Mouse (Mus musculus) left cerebral cortex, postnatal 14 days (tissue): Measurements from ENCODE around the gene Ffar4. TPM values are rescaled to one million over a fixed set of nuclear protein-coding genes. Genes with fewer than 3 reads are reported as not detected.

Experiments used
- DNase-seq, 2 experiments: peaks; one replicate each; pipeline ENCODE4 v3.0.0; 2021 to 2022; ENCODE audit warnings: low spot score in 2 of 2, mixed read lengths in 1 of 2
- intact Hi-C: fragments of 180-260 bp; cut with DNase I; formaldehyde crosslinking; loops from one replicate; pipeline ENCODE4 v1.15.1; 2025
- long read RNA-seq, 2 experiments: library from polyadenylated mRNA; stranded (forward); transcript quantifications; one replicate each; pipeline ENCODE4 v2.0.0; 2021
- total RNA-seq, 2 experiments: library from RNA; stranded (reverse); gene quantifications; 2 replicates each; pipeline ENCODE4 v1.2.3; 2021

Gene Ffar4
- not detected for total RNA-seq
- long read RNA-seq, experiment 1: 0 reads
- long read RNA-seq, experiment 2: 0 reads

DNA sequence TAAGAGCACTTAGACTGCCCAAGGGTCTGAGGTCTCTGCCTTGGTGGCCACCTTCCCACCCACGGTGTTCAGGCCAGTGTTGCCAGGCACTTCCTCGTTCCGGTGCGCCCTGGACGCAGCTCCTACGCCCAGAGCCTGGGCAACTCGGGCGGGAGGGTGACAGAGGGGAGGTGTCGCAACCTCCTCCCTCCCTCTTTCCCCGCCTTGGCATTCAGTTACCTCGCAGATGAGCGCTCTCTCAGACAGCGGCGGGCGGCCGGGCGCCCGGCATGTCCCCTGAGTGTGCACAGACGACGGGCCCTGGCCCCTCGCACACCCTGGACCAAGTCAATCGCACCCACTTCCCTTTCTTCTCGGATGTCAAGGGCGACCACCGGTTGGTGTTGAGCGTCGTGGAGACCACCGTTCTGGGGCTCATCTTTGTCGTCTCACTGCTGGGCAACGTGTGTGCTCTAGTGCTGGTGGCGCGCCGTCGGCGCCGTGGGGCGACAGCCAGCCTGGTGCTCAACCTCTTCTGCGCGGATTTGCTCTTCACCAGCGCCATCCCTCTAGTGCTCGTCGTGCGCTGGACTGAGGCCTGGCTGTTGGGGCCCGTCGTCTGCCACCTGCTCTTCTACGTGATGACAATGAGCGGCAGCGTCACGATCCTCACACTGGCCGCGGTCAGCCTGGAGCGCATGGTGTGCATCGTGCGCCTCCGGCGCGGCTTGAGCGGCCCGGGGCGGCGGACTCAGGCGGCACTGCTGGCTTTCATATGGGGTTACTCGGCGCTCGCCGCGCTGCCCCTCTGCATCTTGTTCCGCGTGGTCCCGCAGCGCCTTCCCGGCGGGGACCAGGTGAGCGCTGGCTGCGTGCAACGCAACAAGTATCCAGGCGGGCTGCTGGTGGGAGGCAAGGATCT, at the start of gene Ffar4:
Ffar4 (plus strand) TSS at position 214 of the 901 bp plus-strand sequence.
- no peak for DNase-seq

DNA sequence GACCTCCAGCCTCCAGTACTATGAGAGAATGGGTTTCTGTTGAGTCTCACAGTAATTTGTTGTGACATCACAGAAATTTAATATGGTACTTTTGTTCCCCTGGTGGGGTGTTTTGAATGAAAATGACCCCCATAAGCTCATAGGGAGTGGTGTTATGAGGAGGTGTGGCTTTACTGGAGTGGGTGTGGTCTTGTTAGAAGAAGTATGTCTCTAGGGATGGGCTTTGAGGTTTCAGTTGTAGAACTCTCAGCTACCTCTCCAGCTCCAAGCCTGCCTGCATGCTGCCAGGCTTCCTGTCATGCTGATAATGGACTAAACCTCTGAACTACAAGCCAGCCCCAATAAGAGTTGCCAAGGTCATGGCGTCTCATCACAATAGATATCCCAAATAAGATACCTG, 47.2 kb upstream of the Ffar4 start:
- intact Hi-C loops: loop anchor here (10.0 kb wide), 1 partner anchor 145 kb away; no protein-coding TSS in a partner anchor
- no peak for DNase-seq

More for the DNA sequence above, at the start of gene Ffar4:
- intact Hi-C loops: loop anchor here (10.0 kb wide), 1 partner anchor 258 kb away; no protein-coding TSS in a partner anchor

DNA sequence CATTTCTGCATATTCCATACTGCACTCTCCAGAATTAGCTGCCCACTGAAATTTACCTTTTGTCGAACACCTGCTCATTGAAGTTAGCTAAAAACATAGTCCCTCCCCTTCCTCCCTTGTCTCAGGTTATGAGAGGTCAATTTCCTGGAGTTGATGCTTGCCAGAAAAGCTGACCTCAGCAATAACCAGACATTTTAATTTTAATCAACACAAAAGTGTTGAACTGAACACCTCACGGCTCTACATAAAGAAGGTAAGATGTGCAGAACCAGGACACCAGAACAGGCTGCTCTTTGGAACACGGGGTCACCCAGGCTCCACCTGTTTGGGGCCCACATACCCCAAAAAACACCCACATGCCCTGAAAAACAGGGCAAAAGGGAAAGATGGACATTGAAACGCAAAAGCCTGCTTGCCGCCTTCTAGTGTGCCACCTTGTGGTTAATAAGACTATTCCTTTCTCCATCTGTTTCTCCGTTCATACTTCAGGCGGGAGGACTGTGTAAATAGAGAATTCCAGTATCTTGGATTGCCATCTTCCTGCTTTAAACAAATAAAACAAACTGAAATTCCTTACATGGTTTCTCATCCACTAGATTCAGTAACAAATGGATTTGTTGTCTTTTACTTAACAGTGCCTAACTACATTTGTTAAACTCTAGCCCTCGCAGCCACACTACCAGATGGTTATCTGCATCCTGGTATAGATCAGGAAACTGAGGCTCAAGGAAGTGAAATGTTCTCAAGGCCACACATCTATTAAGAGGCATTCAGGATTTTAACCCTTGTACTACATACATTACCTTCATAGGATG, 43.4 kb upstream of the Ffar4 start:
- intact Hi-C loops: loop anchor here (1.0 to 10.0 kb wide), 2 partner anchors 98 to 141 kb away; no protein-coding TSS in a partner anchor
- DNase-seq: peak in 1 of 2 experiments; percentile 30

DNA sequence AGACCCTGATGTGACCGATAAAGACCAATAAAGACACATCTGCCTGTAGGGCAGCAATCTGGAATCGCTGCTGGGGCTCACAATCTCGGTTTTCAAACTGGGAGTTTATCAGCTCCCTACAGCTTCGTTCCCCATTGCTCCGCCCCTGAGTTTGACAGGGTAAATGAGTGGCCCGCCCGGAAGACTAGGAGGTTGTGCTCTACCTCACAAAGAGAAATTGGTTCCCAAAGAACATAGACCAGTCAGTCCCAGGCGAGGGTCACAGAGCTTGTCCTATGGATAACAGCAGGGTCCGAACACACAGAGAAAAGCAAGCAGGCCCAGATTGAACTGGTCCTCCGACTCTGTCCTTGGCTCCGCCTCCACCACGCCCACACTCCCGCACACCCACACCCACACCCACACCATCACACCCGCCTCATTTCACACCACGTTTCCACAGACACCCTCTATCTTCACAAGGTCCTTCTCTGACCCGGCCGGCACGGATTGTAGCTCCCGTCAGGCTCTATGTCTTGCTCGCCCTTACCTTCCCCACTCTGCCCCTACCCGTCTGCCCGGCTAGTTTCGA, 42.6 kb upstream of the Ffar4 start:
- intact Hi-C loops: loop anchor here (10.0 kb wide), 1 partner anchor 141 kb away; no protein-coding TSS in a partner anchor
- DNase-seq: peak; percentile 58 to 59

DNA sequence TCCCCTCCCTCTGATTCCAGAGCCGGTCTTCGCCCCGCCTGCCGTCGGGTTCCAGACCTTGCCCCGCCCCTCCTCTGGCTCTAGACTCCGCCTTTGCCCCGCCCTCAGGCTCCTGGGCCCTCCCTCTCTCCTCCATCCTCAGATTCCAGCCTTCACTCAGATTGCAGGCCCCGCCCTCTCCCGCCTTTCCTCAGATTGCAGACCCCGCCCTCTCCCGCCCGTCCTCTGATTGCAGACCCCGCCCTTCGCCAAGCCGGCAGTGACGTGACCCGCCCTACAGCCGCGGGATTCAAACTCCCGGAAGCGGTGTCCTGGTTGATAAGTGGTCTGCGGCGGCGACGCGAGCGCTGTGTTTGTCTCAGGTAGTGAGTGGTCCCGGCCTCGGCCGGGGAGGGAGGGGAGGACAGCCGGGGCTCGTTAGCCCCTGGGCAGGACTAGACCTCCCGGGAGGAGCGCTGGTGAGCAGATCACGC, 42.1 kb upstream of the Ffar4 start, which contains the start of gene Cep55:
Cep55 (plus strand) TSS at position 292 of the 473 bp plus-strand sequence.
- intact Hi-C loops: loop anchor here (10.0 kb wide), 1 partner anchor 140 kb away; no protein-coding TSS in a partner anchor
- peak; percentile 94 for DNase-seq

DNA sequence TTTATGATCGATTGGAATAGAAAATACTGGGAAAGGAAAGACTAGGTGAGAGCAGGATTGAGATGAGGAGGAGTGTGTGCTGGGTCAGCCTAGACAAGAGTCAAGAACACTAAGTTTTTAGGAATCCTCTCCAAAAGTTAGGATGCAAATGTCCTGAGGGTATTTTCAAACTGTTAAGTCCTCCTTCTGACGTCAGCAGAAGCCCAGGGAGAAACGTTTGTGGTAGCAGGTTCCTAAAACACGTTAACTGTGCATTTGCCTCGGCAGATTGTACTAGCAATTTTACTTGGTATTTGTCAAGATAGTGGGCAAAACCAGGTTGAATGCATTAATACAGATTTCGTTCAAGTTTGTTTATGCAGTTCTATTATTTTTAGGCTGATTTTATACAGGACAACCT, 41.1 kb upstream of the Ffar4 start:
- no peak for DNase-seq
- intact Hi-C loops: loop anchor here (10.0 kb wide), 1 partner anchor 139 kb away; no protein-coding TSS in a partner anchor

DNA sequence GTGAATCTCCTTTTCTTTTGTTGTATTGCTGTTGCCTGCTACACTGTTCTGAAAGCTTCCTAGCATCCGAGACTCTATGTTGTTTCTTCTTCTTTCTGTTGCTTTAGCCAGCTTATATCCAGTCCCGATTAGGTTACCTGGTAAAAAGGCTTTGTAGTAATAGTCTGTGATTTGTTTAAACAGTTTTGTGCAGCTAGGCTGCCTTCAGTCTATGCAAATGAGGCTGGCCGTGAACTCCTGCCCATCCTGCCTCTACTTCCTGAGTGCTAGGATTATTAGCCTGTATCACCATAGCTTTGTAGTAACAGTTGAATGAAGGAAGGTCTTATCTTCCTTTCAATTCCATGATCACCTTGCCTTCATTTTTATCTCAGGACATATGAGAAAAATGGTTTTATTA, 40.6 kb upstream of the Ffar4 start:
- no peak for DNase-seq
- intact Hi-C loops: loop anchor here (10.0 kb wide), 1 partner anchor 139 kb away; no protein-coding TSS in a partner anchor

DNA sequence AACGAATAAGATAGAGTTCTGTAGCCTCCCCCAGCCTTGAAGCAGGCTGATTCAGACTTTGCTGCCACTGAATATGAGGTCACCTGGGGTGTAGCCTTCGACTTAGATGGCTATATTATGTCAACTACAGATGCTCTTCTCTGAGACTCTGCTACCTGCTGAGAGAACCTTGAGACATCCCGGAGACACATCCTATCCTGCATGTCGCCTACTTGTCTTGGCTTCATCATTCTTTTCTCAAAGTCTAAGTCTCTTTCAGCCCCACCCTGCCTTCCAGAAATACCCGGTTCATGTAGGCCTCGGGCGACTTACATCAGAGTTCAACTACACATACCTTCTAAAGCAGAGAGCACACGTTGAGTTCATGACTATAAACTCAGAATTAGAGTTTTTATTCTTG, 39.9 kb upstream of the Ffar4 start:
- no peak for DNase-seq
- intact Hi-C loops: loop anchor here (10.0 kb wide), 1 partner anchor 138 kb away; no protein-coding TSS in a partner anchor

DNA sequence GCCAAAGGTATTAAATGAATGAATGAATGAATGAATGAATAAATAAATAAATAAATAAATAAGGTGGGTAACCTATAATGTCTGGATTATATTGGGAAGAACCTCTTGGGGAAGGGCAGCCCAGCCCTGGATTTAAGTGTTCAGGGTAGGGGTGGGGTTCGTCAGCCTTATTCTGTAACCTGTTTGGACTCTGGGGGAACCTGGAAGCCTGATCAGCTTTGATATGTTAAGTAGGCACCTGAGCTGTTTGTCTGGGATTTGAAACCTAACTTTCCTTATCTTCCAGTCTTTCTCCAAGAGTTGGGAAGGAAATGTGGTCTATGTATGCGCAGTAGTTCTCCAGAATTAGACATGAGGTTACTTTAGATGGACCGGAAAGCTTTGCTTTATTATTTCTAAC, 33.7 kb upstream of the Ffar4 start:
- DNase-seq: no peak
- intact Hi-C loops: no loop called here

DNA sequence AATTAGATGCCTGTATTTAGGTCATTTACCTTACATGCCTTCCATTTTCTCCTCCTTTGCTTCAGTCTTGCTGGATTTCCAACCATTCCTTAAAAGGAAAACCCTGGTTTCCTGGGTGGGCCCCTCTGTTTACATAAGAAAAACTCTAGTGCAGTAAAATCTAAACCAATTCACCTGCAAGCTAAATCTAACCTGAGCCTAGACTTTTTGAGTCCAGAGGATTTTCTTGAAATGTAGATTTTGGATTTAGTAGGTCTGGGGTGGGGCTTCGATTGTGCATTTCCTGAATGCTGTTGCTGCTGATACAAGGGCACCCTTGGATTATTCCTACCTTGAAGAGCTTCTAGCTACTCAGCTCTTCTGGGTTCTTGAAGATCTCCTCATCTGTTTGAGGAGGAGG, 32.8 kb upstream of the Ffar4 start:
- intact Hi-C loops: no loop called here
- DNase-seq: no peak

DNA sequence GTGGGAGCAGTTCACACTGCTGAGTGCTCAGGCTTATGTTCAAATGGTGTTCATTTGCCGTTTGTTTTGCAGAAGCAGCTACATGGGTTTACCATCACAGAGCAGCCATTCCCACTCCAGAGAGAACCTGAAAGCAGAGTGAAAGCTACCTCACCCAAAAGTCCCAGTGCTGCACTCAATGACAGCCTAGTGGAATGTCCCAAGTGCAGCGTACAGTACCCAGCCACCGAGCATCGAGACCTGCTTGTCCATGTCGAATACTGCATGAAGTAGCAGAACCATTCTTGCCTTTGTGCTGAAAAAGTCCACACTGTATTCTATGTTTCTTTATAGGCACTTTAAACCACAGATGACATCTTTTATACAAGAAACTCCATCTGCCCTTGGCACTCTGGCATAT, 23.6 kb upstream of the Ffar4 start:
- intact Hi-C loops: no loop called here
- DNase-seq: no peak

DNA sequence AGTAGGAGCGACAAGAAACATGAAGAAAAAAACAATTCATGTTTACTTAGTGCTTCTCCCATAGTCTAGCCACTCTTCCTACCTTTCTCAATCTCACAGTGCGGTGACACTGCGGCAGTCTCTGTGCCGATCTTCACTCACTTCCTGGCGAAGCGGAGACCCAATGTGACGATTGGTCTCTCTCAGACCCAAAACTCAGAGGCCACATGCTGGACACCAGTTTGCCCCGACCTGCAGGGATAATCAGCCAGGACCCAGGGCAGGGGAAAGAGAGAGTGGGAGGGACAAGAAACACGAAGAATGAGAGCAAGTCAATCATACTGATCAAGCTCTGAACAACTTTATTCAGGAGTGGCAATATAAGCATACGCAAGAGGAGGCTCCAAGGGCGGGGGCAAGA, 21.8 kb upstream of the Ffar4 start:
- intact Hi-C loops: no loop called here
- DNase-seq: no peak

DNA sequence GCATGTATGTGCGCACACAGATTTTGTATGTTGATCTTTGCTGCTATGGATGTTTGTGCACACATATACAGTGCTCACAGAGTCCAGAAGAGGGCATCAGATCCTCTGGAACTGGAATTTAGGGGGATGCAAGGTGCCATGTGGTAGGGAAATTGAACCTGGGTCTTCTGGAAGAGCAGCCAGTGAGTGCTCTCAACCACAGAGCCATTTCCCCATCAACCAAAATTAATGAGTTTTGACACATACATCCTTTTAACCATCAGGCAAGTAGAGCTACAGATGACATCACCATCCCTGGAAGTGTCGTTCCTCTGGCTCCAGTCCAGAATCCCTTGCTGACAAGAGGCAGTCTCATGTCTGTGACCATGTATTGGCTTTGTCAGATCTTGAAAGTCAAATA, 20.6 kb upstream of the Ffar4 start:
- DNase-seq: no peak
- intact Hi-C loops: no loop called here

DNA sequence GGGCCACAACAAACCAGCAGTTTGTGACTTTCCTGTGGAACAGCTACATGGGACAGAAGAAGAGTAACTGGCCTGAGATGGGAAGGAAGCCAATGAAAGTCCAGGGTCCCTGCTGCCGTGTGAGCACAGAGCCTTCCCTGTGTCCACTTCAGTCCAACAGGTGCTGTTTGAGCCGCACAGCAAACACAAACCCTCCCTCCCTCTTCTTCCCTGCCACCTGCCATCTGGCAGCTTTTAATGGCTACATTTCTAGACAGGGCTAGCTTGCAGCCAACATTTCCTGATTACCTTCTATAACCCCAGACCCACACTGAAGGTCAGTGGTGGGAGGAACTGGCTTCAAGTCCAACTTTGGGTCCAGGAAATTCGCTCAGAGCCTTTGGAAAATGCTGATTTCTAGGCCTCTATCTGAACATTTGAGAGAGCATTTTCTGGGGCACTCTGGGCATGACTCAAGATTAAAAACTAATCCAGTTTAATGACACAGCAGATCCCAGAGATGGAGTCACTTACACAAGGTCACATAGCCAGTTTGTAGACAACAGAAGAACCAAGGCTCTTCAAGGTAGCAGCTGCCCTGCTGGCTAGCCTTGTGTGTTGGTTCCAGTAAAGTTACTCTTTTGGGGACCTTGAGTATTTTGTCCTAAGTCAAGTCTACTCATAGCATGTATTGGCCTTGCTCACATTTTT, 18.9 kb upstream of the Ffar4 start:
- intact Hi-C loops: no loop called here
- no peak for DNase-seq

DNA sequence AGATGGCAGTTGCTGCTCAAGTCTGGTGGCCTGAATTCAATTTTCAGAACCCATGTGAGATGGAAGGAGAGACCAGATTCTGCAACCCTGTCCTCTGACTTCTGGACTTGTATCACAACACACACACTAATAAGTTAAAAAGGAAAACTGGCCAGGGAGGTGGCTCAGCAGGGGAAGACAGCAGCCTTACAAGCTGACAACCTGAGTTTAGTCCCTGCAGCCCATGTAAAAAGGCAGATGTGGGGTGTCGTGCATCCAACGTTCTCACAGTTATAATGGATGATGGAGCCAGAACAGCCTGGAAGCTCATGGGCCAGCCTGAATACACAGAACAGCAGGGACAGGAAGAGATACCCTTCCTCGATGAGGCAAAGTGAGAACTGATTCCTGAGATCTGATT, 15.5 kb upstream of the Ffar4 start:
- intact Hi-C loops: no loop called here
- no peak for DNase-seq

DNA sequence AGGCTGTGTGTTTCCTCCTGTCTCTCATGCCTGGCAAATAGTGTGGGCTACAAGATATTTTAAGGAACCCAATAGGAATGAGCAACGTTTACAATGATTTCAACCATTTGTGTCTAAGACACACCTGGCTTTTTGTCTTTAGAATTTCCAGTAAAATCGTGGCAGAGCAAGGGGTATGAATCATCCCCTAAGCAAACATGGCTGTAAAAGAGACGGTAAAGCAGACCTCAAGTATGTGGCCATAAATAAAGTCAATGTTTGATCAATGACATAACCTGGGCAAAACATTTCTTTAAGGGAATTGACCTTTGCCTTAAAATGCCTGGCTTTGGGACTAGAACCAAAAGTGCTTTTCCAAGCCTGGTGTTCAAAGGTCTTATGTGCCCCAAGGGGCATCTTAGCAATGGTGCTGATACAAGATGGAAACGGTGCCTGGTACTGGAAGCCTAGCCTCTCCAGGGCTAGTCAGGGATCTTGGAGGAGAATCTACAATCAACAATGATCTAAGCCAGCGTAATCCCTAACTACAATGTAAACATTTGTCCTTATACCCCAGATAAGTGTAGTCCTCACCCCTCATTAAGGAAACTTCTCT, 13.8 kb upstream of the Ffar4 start:
- intact Hi-C loops: no loop called here

DNA sequence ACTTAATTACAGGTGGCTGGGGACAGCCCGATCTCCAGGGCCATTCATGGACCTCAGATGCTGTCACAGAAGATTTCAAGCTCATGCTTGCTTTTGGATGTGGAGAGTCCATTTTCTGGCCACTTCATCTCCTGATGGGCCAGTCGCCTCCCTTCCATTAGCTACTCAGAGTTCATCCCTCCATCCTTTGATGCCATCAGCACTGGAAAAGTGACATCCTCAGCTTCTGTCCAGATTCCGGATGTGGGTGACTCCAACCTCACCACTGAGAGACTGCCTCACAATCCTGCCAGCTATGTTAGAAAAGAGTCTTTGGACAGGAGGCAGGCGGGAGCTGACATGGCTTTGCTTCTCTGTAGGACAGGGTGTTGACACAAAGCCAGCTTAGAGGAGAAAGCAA, 11.0 kb upstream of the Ffar4 start:
- intact Hi-C loops: loop anchor here (5.0 kb wide), 1 partner anchor 111 kb away; no protein-coding TSS in a partner anchor

More for the DNA sequence above, 13.8 kb upstream of the Ffar4 start:
- no peak for DNase-seq

DNA sequence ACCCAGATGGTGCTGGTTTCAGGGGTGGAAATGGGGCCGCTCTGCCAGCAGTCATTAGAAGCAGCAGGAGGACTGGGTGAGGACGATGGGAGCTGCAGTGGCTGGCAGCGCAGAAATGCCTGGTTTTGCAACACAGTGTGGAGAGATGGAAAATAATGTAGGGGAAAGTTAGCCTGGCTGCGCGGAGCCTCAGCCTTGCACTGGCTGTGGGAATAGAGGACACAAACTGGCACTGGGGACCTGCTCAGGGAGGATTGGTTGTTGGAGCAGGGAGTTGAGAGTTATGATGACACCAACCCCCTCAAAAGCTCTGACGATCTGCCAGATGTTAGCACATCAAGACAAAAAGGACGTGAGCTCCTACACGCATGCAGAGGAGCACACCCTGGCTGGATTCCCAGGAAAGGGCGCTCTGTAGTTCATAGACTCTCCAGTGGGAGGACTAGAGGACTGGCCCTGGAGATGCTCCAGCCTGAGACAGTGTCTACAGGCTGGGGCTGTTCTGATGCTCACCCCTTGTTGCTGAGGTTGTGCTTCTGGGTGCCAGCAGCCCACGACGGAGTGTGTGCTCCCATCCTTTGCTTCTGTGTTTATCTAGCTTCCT, 9.8 kb upstream of the Ffar4 start:
- peak; percentile 31 to 70 for DNase-seq
- intact Hi-C loops: loop anchor here (5.0 kb wide), 1 partner anchor 110 kb away; no protein-coding TSS in a partner anchor

More for the DNA sequence above, 11.0 kb upstream of the Ffar4 start:
- no peak for DNase-seq
